Mouse (Mus musculus) hindbrain, embryonic 10.5 days (tissue): ENCODE measurements around the gene Dhx35. TPM values are rescaled to one million over a fixed set of nuclear protein-coding genes. Genes with fewer than 3 reads are reported as not detected.

Experiments
- DNase-seq: peaks from one replicate; pipeline ENCODE4 v3.0.0-alpha.2; 2017; ENCODE audit warnings: low spot score
- H3K27ac ChIP-seq: fragments of 300-500 bp; sonication (generic); 2 replicates; pipeline ENCODE4 v1.5.1; 2016; ENCODE audit warnings: mild to moderate bottlenecking, moderate library complexity
- H3K27me3 ChIP-seq: fragments of 300-500 bp; sonication (generic); 2 replicates; pipeline ENCODE4 v1.6.1; 2016; ENCODE audit warnings: mild to moderate bottlenecking; ENCODE audit not compliant: poor library complexity, insufficient read depth, severe bottlenecking
- H3K36me3 ChIP-seq: fragments of 300-500 bp; sonication (generic); 2 replicates; pipeline ENCODE4 v1.6.1; 2016; ENCODE audit warnings: mild to moderate bottlenecking, moderate library complexity
- H3K4me1 ChIP-seq: fragments of 300-500 bp; sonication (generic); replicated peaks from 2 replicates; pipeline ENCODE4 v1.6.1; 2016; ENCODE audit warnings: mild to moderate bottlenecking
- H3K4me3 ChIP-seq: fragments of 300-500 bp; sonication (generic); 2 replicates; pipeline ENCODE4 v1.5.1; 2016; ENCODE audit warnings: mild to moderate bottlenecking, moderate library complexity
- H3K9me3 ChIP-seq: fragments of 300-500 bp; sonication (generic); 2 replicates; pipeline ENCODE4 v1.6.1; 2016; ENCODE audit warnings: mild to moderate bottlenecking, moderate library complexity
- WGBS: fragments of 180-500 bp; shearing (Covaris S2); methylation state at CpG from one replicate; pipeline ENCODE4 v1.1.7; 2016; 5-methylcytosine and 5-hydroxymethylcytosine counted together
- polyA plus RNA-seq: library from polyadenylated mRNA; unstranded; fragments of >200 nt; fragmentation: Nextera tagmentation; extraction: Ambion mirVana; gene quantifications from 2 replicates; pipeline ENCODE4 v1.2.1, GENCODE M21; 2016

Dhx35 gene
- polyA plus RNA-seq, 1 experiment from 2014 or later = 16.4 TPM

- H3K9me3 ChIP-seq = no peaks in the 10 kb centered on the region
- peaks cover 45% of the 10 kb centered on the region for H3K4me1 ChIP-seq
- no peak overlapping the region for H3K4me3 ChIP-seq
- H3K27me3 ChIP-seq = no peaks in the 10 kb centered on the region
- peaks cover 84% of the 10 kb centered on the region for H3K36me3 ChIP-seq
- DNase-seq = no peak
- no peak overlapping the region for H3K27ac ChIP-seq
- 84% methylated on average over 8 of the region's 8 CpGs for WGBS
Measured at GRCm38 (mm10) chr2:158774886-158775285, 19.7 kb upstream of the Dhx35 start.

GRCm38 (mm10) chr2:158776716-158777115 is 17.9 kb upstream of the Dhx35 start:
- DNase-seq = no peak
- Histone ChIP-seq H3K36me3 (peaks cover 94% of the 10 kb centered on the region), H3K27me3 (no peaks in the 10 kb centered on the region), H3K9me3 (no peaks in the 10 kb centered on the region), H3K27ac (no peak overlapping the region), H3K4me1 (peaks cover 27% of the 10 kb centered on the region), H3K4me3 (no peak overlapping the region)
- 92% methylated on average over 4 of the region's 4 CpGs for WGBS

- DNase-seq = no peak
- Histone ChIP-seq H3K9me3 (no peaks in the 10 kb centered on the region), H3K27ac (no peak overlapping the region), H3K4me3 (no peak overlapping the region), H3K4me1 (peaks cover 19% of the 10 kb centered on the region), H3K27me3 (no peaks in the 10 kb centered on the region), H3K36me3 (peaks cover 94% of the 10 kb centered on the region)
- WGBS = 79% methylated on average over 6 of the region's 6 CpGs
Measured at GRCm38 (mm10) chr2:158777490-158777889, 17.1 kb upstream of the Dhx35 start.

- Histone ChIP-seq H3K27ac (no peak overlapping the region), H3K36me3 (peaks cover 94% of the 10 kb centered on the region), H3K4me1 (peaks cover 18% of the 10 kb centered on the region), H3K27me3 (no peaks in the 10 kb centered on the region), H3K9me3 (no peaks in the 10 kb centered on the region), H3K4me3 (no peak overlapping the region)
- 87% methylated on average over 7 of the region's 7 CpGs for WGBS
- no peak for DNase-seq
Measured at GRCm38 (mm10) chr2:158778349-158778748, 16.3 kb upstream of the Dhx35 start.

DNA sequence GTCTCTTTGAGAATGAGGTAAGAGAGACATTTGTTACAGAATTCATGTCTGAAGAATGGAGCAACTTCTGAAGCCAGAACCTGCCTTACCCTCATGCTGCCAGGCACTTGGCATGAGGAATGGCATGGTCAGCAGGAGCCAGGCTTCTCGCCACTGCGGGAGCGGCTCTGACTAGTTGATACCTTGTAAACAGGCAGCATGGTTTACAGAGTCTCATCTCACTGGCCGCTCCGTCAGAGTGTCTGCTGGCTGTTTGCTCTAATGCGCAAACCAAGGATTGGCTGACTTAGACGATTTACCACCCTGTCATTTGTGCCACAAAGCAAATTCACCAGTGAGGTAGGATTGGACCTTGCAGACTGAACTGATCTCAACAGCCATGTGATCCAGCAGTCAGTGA is 13.5 kb upstream of the Dhx35 start:
- no peaks in the 10 kb centered on the region for H3K9me3 ChIP-seq
- H3K4me3 ChIP-seq = no peak overlapping the region
- 94% methylated on average over 7 of the region's 7 CpGs for WGBS
- H3K27ac ChIP-seq = no peak overlapping the region
- DNase-seq = no peak
- no peaks in the 10 kb centered on the region for H3K27me3 ChIP-seq
- peaks cover 14% of the 10 kb centered on the region; the same call in 1 of the 2 replicates for H3K4me1 ChIP-seq
- peaks cover 99% of the 10 kb centered on the region for H3K36me3 ChIP-seq

- no peak overlapping the region for H3K27ac ChIP-seq
- H3K36me3 ChIP-seq = peaks cover 50% of the 10 kb centered on the region
- WGBS = 93% methylated on average over 14 of the region's 14 CpGs
Measured at GRCm38 (mm10) chr2:158786927-158787795, 7.4 kb upstream of the Dhx35 start.

GRCm38 (mm10) chr2:158795043-158795442 is 436 bp downstream of the Dhx35 start:
- H3K27me3 ChIP-seq = no peaks in the 10 kb centered on the region
- H3K9me3 ChIP-seq = no peaks in the 10 kb centered on the region
- H3K4me3 ChIP-seq = peak overlapping the region; percentile 79
- H3K27ac ChIP-seq = peak overlapping the region; percentile 92
- no peak for DNase-seq
- peaks cover 32% of the 10 kb centered on the region for H3K4me1 ChIP-seq
- peaks cover 9% of the 10 kb centered on the region for H3K36me3 ChIP-seq
- WGBS = 10% methylated on average over 15 of the region's 15 CpGs

More at GRCm38 (mm10) chr2:158786927-158787795, 7.4 kb upstream of the Dhx35 start:
- Histone ChIP-seq H3K4me1 (peaks cover 8% of the 10 kb centered on the region), H3K27me3 (no peaks in the 10 kb centered on the region), H3K9me3 (no peaks in the 10 kb centered on the region), H3K4me3 (no peak overlapping the region)
- DNase-seq = no peak

GRCm38 (mm10) chr2:158795875-158796274 is 1.3 kb downstream of the Dhx35 start:
- no peak overlapping the region for H3K4me3 ChIP-seq
- no peaks in the 10 kb centered on the region for H3K9me3 ChIP-seq
- DNase-seq = no peak
- peaks cover 17% of the 10 kb centered on the region for H3K36me3 ChIP-seq
- WGBS = 86% methylated on average over 2 of the region's 2 CpGs
- H3K27me3 ChIP-seq = no peaks in the 10 kb centered on the region
- peaks cover 32% of the 10 kb centered on the region for H3K4me1 ChIP-seq
- H3K27ac ChIP-seq = no peak overlapping the region

- peak; percentile 11 for DNase-seq
- H3K27ac ChIP-seq = no peak overlapping the region; the same call in 1 of the 2 replicates
Measured at GRCm38 (mm10) chr2:158799328-158799727, 4.7 kb downstream of the Dhx35 start.

GRCm38 (mm10) chr2:158800788-158801187 is 6.2 kb downstream of the Dhx35 start:
- peaks cover 61% of the 10 kb centered on the region for H3K36me3 ChIP-seq
- H3K4me1 ChIP-seq = peaks cover 12% of the 10 kb centered on the region; the same call in 1 of the 2 replicates
- no peak overlapping the region for H3K27ac ChIP-seq
- DNase-seq = no peak
- H3K4me3 ChIP-seq = no peak overlapping the region
- no peaks in the 10 kb centered on the region for H3K27me3 ChIP-seq
- H3K9me3 ChIP-seq = no peaks in the 10 kb centered on the region
- 91% methylated on average over 8 of the region's 8 CpGs for WGBS

More at GRCm38 (mm10) chr2:158799328-158799727, 4.7 kb downstream of the Dhx35 start:
- Histone ChIP-seq H3K4me1 (peaks cover 21% of the 10 kb centered on the region), H3K36me3 (peaks cover 48% of the 10 kb centered on the region), H3K4me3 (no peak overlapping the region), H3K9me3 (no peaks in the 10 kb centered on the region), H3K27me3 (no peaks in the 10 kb centered on the region)
- 45% methylated on average over 4 of the region's 4 CpGs for WGBS

GRCm38 (mm10) chr2:158803575-158803974 is 9.0 kb downstream of the Dhx35 start:
- H3K27me3 ChIP-seq = no peaks in the 10 kb centered on the region
- H3K36me3 ChIP-seq = peaks cover 80% of the 10 kb centered on the region
- H3K9me3 ChIP-seq = no peaks in the 10 kb centered on the region
- no peak for DNase-seq
- H3K4me3 ChIP-seq = no peak overlapping the region
- no peak overlapping the region for H3K27ac ChIP-seq
- WGBS = 92% methylated on average over 8 of the region's 8 CpGs
- H3K4me1 ChIP-seq = peaks cover 8% of the 10 kb centered on the region; the same call in 1 of the 2 replicates

DNA sequence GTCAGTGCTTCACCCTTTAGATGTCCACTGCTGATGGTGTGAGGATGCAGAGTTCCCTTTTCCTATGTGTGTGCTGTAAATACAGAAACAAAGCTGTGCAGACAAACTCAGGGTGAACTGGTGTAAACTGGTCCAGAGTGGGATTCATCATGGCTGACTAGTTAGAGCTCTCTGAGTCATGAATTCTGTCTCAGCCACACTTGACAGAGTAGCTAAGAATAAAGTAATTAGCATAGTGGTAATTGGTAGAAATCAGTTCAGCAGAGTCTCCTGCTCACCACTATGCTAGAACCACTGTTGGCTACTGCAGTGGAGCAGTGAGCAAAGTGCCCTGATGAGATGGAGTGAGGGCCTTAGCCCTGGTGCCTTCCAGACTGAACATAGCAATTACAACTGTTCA is 21.1 kb downstream of the Dhx35 start:
- no peaks in the 10 kb centered on the region for H3K4me1 ChIP-seq
- no peak overlapping the region for H3K4me3 ChIP-seq
- no peak overlapping the region for H3K27ac ChIP-seq
- peaks cover 60% of the 10 kb centered on the region for H3K36me3 ChIP-seq
- no peak for DNase-seq
- H3K9me3 ChIP-seq = no peaks in the 10 kb centered on the region
- no peaks in the 10 kb centered on the region for H3K27me3 ChIP-seq

DNA sequence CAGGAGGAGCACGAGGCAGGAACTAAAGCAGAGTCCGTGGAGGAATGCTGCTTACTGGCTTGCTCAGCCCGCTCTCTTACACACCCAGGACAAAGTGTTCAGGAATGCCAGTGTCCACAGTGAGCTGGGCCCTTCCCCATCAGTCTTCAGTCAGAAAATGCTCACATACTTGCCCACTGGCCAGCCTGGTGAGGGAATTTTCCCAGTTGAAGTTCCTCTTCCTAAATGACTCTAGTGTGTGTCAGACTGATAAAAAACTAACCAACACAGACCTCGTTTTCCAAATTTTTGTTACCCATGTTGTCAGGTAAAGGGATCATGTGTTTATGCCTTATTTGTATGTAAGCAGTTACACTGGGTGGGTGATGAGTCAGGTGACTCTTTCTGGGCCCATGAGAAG is 21.6 kb downstream of the Dhx35 start:
- no peak overlapping the region for H3K27ac ChIP-seq
- H3K4me1 ChIP-seq = no peaks in the 10 kb centered on the region
- peaks cover 60% of the 10 kb centered on the region for H3K36me3 ChIP-seq
- DNase-seq = no peak
- no peaks in the 10 kb centered on the region for H3K9me3 ChIP-seq
- no peak overlapping the region for H3K4me3 ChIP-seq
- no peaks in the 10 kb centered on the region for H3K27me3 ChIP-seq
- 92% methylated on average over 4 of the region's 4 CpGs for whole genome bisulfite sequencing
